Mouse (Mus musculus): ENCODE measurements around the gene Gm6525.

Gene Gm6525

GRCm38 (mm10) chr3:84172406-84172805 is 1.5 kb upstream of the Gm6525 start:
- DNase-seq: no peak

- peak; percentile 70 to 82 for DNase-seq
Measured at GRCm38 (mm10) chr3:84175337-84176315, 1.7 kb downstream of the Gm6525 start.

- DNase-seq: no peak
Measured at GRCm38 (mm10) chr3:84177834-84178233, 3.9 kb downstream of the Gm6525 start.

- DNase-seq: no peak
Measured at GRCm38 (mm10) chr3:84180304-84180703, 6.4 kb downstream of the Gm6525 start.

- no peak for DNase-seq
Measured at GRCm38 (mm10) chr3:84181102-84181501, 7.2 kb downstream of the Gm6525 start.

GRCm38 (mm10) chr3:84181717-84182116 is 7.8 kb downstream of the Gm6525 start:
- no peak for DNase-seq

GRCm38 (mm10) chr3:84189629-84190173 is 15.8 kb downstream of the Gm6525 start:
- peak in 1 of 2 experiments; percentile 21 for DNase-seq

GRCm38 (mm10) chr3:84190513-84191061 is 16.7 kb downstream of the Gm6525 start:
- DNase-seq: peak in 1 of 2 experiments; percentile 18

GRCm38 (mm10) chr3:84191141-84191881 is 17.4 kb downstream of the Gm6525 start:
- peak; percentile 35 to 67 for DNase-seq

- no peak for DNase-seq
Measured at GRCm38 (mm10) chr3:84193881-84194280, 20.0 kb downstream of the Gm6525 start.

GRCm38 (mm10) chr3:84198229-84198628 is 24.3 kb downstream of the Gm6525 start:
- no peak for DNase-seq

- no peak for DNase-seq
Measured at GRCm38 (mm10) chr3:84199516-84199915, 25.6 kb downstream of the Gm6525 start.

- no peak for DNase-seq
Measured at GRCm38 (mm10) chr3:84200559-84201420, 26.9 kb downstream of the Gm6525 start.

GRCm38 (mm10) chr3:84204640-84205039 is 30.7 kb downstream of the Gm6525 start:
- no peak for DNase-seq

GRCm38 (mm10) chr3:84205650-84206049 is 31.7 kb downstream of the Gm6525 start:
- no peak for DNase-seq

GRCm38 (mm10) chr3:84206106-84206505 is 32.2 kb downstream of the Gm6525 start:
- no peak for DNase-seq

- DNase-seq: no peak
Measured at GRCm38 (mm10) chr3:84207366-84207765, 33.5 kb downstream of the Gm6525 start.

GRCm38 (mm10) chr3:84208475-84208874 is 34.6 kb downstream of the Gm6525 start:
- DNase-seq: no peak

GRCm38 (mm10) chr3:84208917-84209513 is 35.1 kb downstream of the Gm6525 start:
- no peak for DNase-seq

- no peak for DNase-seq
Measured at GRCm38 (mm10) chr3:84211340-84211875, 37.5 kb downstream of the Gm6525 start.

GRCm38 (mm10) chr3:84214501-84214900 is 40.6 kb downstream of the Gm6525 start:
- no peak for DNase-seq

Data from lung, adult 18-20 months (tissue).